Mouse (Mus musculus) gastrocnemius, adult 18-20 months (tissue): ENCODE results near the gene Acot1. TPM values are rescaled to one million over a fixed set of nuclear protein-coding genes. Genes with fewer than 3 reads are reported as not detected.
A peak's percentile ranks its signal among the peaks of the same experiment; 100 is the strongest.
"Not testable (repeated sequence)": the region's sequence is repeated elsewhere in the genome, so short reads cannot be mapped to it uniquely, and the experiment has no call there.

Experiments used
- DNase-seq: peaks from one replicate; pipeline ENCODE4 v3.0.0; 2021; ENCODE audit warnings: low spot score
- total RNA-seq, 2 experiments: library from RNA; stranded (reverse); gene quantifications; 2 replicates each; pipeline ENCODE4 v1.2.3; 2021

Gene Acot1
- total RNA-seq, 2 experiments from 2014 or later = 3.1 to 3.3 TPM

GRCm38 (mm10) chr12:84020528-84020927 is 11.2 kb downstream of the Acot1 start:
- DNase-seq = peak; percentile 91

DNA sequence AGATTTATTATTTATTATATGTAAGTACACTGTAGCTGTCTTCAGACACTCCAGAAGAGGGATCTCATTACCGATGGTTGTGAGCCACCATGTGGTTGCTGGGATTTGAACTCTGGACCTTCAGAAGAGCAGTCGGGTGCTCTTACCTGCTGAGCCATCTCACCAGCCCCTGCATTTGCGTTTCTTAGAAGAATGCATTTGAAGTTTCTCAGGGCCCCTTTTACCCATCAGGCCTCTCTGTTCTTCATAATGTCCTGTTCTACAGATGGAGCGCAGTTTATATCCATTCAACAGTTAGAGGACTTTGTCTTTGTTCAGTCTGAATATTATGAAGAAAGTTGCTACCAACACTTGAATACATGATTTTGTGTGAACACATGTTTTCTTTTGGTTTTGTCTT is 13.0 kb downstream of the Acot1 start:
- DNase-seq = not testable (repeated sequence)

DNA sequence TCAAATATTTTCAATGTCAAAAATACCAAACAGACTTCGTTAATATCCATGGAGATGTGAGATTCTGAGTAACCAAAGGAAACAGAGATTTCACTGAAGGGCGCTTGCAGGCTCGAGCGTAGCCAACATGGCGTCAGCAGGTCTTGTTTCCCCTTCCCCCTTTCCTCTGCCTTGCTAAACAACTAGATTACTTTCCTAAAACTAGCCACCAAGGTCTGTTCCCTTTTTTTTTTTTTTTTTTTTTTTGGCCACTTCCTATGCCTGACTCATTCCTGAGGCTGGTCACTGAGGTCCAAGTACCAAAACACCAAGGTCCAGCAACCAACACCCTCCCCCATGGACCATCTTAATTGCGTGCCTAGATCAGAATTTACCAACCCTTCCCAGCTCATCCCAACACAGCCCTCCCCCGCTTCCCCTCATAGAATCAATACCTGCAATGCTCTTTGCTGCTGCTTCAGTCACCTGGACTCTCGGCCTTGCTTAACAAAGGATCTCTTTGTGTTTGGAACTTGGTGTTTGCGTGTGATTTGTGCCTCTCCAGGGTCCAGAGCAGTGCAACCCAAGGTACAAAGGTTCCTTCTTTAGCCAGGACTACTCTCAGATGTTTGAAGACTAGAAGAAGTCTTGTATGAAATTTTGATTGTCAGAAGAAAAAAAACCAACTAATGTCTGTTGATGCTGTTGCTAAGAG is 13.9 kb downstream of the Acot1 start:
- no peak for DNase-seq

- no peak for DNase-seq
These were observed 16.6 kb downstream of the Acot1 start for GRCm38 (mm10) chr12:84025888-84026287.

GRCm38 (mm10) chr12:84028328-84028727 is 19.0 kb downstream of the Acot1 start:
- DNase-seq = not testable (repeated sequence)

DNA sequence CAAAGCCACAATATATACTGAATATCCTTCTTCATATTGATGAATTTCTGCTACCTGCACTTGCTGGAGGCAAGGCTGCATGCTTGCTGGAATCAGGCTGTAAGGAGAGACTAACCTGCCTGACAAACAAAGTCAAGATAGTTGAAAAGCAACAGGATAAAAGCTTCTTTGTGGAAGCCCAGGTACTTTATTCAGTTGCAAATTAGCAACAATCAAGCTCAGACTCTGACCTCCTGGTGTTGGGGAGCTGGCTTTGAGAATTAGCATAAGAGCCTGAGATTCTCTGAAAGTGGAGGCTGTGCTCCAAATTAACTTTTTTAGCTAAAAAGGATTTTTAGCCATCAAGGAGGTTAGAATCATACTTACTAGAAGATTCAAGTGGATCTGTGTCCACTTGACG is 19.8 kb downstream of the Acot1 start:
- DNase-seq = not testable (repeated sequence)

- DNase-seq = peak; percentile 84
These were observed 21.5 kb downstream of the Acot1 start for GRCm38 (mm10) chr12:84030659-84031332.

DNA sequence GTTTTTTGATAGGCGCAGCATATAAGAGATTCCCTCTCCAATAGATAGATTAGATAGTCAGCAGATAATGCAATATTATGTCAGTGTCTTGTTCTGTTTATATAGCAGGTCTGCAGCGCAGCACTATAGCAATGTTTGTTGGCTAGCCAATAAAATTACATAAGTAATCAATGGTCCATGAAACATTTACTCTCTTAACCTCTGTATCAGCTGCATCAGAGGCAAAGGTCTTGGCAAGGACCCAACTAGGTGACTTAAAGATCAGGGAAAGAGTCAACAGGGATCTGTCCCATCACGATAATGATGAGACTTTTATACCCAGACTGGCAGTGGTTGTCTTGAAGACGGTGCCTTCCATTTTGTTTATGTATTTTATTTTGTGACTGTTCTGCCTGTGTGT is 23.6 kb downstream of the Acot1 start:
- no peak for DNase-seq

DNA sequence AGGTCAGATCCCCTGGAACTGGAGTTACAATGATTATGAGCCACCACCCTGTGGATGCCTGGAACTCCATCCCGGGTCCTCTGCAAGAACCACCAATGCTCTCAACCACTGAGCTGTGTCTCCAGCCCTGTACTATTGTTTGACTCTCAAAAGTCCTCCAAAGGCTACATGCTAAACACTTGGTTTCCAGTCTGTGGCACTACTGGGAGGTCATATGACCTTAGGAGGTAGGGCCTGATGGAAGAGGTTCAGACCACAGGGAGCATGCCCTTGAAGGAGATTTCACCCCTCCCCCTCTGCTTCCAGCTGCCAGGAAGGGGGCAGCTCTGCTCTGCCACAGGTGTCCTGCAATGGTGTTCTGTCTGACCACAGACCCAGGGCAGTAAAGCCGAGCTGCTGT is 24.0 kb downstream of the Acot1 start:
- not testable (repeated sequence) for DNase-seq

DNA sequence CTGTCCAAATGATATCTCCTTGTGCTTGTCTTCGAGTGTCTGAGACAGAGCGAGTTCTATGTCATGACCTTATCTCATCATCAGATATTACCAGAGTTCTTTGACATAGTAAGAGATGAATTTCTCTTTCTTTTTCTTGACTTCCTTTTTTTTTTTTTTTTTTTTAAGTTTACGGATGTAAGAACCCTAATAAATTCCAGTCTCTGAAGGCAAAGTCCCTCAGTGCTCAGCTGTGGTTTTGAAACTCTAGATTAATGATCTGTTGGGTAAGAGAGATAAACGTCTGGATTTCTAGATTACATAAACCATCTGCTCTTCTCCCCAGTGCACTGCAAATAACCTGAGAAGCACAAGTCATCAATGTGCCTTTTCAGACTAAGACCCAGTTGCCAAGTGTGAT is 24.8 kb downstream of the Acot1 start:
- DNase-seq = no peak

GRCm38 (mm10) chr12:84038241-84038640 is 29.0 kb downstream of the Acot1 start, which contains the start of gene Acot4:
Gene Acot4, plus strand, starts transcription at chr12:84038379.
- not testable (repeated sequence) for DNase-seq

- not testable (repeated sequence) for DNase-seq
These were observed 29.4 kb downstream of the Acot1 start, which contains the start of gene Gm49366 for GRCm38 (mm10) chr12:84038691-84039111. Gene Gm49366, plus strand, starts transcription at chr12:84038935.

DNA sequence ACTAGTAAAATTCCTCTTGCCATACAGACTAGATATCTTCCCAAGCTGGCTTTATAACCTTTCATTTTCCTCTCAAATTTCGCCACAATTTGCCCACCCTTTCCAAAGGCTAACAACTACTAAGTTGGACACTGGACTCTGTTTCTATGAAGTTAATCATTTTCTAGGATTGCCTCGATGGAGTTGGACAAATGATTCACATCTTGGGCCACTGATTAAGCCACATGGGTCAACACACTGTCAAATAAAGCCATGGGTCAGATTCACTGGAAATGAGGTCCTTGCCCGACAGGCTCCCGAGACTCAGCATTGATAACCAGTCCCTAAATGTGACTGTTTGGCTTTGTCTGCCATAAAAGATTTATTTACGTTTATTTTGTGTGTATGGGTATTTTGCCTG is 33.0 kb downstream of the Acot1 start:
- DNase-seq = no peak

DNA sequence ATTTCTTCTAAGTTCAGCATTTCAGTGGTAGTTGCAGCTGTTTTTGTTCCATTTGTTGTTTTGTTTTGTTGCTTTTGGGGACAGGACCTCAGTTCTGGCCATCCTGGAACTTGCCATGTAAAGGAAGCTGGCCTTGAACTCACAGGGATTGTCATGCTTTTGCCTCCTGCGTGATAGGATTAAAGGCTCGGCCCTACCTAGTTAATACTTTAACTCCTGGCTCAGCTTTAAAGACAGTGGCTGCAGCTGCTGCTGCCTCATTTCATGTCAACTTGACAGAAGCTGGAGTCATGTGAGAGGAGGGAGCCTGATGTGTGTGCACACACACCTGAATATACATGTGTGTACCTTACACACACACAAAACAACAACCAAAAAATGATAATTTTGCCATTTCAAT is 34.8 kb downstream of the Acot1 start:
- DNase-seq = no peak

DNA sequence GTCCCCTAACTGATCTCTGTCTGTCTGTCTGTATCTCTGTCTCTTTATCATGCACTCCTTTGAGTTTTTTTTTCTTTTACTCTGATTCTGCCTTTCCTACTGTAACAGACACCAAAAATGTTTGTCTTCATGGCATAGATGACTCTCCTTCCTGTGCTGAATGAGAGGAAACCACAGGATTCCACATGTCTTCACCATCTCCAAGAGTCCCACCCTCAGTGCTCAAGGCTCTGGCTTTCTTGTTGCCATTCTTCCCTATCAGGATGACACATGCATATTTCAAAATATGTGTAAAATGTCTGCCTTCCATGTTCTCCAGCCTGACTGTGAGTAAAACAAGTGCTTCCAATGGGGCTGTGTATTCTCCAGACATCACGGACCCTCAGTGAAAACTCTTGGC is 37.6 kb downstream of the Acot1 start:
- DNase-seq = no peak

DNA sequence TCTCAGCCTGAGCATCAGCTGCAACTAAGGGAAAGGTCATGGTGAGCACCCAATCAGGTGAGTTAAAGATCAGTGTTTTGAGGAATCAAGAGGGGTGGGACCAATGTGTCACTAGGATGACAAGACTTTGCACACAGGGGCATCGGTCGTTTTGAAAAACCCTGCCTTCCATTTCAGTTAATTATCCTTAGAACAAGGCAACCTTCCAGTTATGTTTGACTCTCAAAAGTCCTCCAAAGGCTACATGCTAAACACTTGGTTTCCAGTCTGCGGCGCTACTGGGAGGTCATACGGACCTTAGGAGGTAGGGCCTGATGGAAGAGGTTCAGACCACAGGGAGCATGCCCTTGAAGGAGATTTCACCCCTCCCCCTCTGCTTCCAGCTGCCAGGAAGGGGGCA is 41.5 kb downstream of the Acot1 start:
- DNase-seq = not testable (repeated sequence)

DNA sequence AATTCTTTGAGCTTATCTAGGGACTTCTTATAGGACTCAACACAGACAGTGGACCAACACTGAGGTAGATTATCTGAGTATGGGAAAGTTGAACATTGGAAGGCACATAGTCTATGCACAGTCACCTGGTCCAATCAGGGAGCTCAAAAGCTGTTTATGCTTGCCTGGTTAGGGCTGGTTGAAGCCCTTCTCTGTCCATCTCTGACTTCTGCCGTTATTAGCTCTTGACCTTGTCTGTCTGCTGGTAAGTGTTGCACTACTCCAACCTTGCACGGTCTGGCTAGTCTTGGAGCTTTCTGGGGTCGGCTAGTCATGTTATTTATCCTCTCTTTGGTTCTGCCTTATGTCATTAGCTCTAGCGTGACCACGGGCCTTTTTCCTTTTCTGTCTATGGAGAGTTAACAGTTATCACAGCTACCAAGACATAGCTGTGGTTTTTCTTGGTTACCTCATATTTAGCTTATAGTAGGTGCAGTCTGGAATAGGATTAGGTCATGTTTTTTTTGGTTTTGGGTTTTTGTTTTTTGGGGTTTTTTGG is 42.7 kb downstream of the Acot1 start, which contains the start of gene Acot3:
Acot3 (plus strand) TSS at position 208 of the 538 bp plus-strand sequence.
- no peak for DNase-seq

GRCm38 (mm10) chr12:84052609-84053008 is 43.3 kb downstream of the Acot1 start:
- DNase-seq = no peak

GRCm38 (mm10) chr12:84053173-84053572 is 43.9 kb downstream of the Acot1 start:
- no peak for DNase-seq

DNA sequence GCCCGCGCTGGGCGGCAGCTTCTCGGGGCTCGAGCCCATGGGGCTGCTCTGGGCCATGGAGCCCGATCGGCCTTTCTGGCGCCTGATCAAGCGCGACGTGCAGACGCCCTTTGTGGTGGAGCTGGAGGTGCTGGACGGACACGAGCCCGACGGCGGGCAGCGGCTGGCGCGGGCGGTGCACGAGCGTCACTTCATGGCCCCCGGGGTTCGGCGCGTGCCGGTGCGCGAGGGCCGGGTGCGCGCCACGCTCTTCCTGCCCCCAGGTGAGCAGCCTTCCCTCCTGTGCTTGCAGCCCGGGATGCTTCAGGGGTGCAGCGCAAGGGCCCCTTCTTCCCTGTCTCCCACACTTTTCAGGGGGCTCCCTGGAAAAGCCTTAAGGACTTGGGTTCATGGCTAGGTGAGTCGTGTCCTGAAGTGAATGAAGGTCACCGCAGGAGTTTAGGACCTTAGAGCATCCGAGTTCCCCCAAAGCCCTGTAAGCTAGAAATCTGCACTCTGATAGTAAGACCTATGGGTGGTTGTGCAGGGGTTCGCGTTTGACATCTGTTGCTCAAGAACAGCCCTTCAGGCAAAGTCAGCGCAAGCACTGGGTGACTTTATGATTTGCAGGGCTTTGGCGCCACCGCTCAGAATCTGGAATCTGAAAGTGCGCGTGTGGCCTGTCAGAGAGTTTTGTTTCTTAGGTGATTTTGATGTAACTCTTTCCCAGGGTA is 44.5 kb downstream of the Acot1 start:
- no peak for DNase-seq

DNA sequence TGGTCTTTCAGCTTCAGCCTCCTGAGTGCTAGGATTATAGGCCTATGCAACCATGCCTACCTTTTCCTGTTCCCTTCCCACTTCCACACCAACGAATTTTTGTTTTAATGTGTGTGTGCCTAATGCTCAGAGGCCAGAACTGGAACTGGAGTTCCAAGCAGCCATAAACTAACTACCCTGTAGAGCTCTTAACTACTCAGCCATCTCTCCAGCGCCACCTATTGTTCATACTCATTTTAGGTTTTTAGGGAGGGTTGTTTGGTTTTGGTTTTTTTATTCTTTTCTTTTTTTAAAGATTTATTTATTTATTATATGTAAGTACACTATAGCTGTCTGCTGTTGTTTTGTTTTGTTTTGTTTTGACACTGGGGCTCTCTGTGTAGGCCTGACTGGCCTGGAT is 51.7 kb downstream of the Acot1 start:
- peak; percentile 17 for DNase-seq

DNA sequence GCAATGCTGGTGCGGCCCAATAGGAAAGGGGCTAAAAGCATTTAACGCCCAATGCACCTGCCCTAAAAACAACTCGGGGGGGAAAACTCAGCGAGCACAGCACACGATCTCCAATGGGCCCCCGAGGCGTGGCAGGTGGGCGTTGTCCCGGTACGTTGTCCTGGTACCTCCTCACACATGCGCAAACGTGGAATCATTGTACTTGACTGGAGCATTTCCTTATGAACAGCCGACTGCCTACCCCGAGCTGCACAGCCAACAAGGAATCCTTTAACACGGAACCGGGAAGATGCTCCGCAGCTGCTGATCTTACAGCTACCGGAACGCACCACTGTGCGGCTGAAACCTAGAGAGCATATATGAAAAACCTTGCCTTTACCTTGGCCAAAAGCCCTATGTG is 53.0 kb downstream of the Acot1 start:
- no peak for DNase-seq
